Mouse (Mus musculus): ENCODE data around the gene Spsb4. TPM values are rescaled to one million over a fixed set of nuclear protein-coding genes. Genes with fewer than 3 reads are reported as not detected.

Gene Spsb4
- polyA plus RNA-seq, 1 experiment from 2014 or later: 102 TPM

DNA sequence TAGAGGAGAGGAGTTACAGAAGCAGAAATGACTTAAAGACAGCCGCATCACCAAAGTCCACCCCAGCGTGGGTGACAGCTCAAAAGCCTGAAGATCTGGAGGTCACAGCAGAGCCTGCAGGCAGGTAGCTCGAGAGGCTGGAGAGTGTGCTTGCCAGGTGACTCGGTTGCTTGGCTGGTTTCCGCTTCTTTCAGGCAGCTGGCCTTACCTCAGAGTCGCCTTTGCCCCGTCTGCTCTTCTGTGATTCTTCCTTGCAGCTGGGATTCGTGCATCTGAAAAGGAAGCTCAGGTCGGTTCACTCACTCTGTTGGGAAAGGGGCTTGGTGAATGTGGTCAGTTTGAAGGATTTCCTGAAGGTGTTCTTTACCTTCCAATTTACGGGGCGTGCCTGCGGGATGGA, 8.7 kb upstream of the Spsb4 start:
- no peak overlapping the region for H3K4me3 ChIP-seq
- H3K36me3 ChIP-seq (replicated peaks): no peaks in the 10 kb centered on the region
- WGBS: 77% methylated on average over 12 of the region's 12 CpGs
- no peak for DNase-seq (ENCODE audit: extremely low spot score, low spot score)
- no peak overlapping the region for H3K27ac ChIP-seq
- H3K4me1 ChIP-seq: no peaks in the 10 kb centered on the region
- H3K9me3 ChIP-seq: no peaks in the 10 kb centered on the region
- H3K27me3 ChIP-seq (ENCODE audit: poor library complexity, severe bottlenecking): peaks cover 9% of the 10 kb centered on the region; the same call in 1 of the 2 replicates

DNA sequence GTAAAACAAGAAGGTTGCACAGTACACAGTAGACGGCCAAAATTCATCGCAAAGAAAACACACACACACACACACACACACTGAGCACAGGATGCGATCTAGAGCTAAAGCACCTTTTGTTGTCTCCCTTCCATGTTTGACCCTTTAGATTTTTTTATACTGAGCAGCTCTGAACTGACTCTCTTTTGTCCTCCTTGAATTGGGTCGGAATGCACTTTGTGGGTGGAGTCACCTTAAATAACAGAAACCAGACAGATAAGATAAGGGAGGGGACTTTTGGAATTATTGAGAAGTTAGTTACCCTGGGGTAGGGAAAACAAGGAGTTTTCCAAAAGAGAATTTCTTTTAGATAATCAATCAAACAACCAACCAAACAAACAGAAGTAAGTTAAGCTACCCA, 7.4 kb upstream of the Spsb4 start:
- Histone ChIP-seq H3K27ac (no peak overlapping the region), H3K4me3 (no peak overlapping the region), H3K36me3 (replicated peaks) (no peaks in the 10 kb centered on the region), H3K9me3 (no peaks in the 10 kb centered on the region), H3K4me1 (no peaks in the 10 kb centered on the region), H3K27me3 (ENCODE audit: poor library complexity, severe bottlenecking) (peaks cover 9% of the 10 kb centered on the region)
- no peak for DNase-seq (ENCODE audit: extremely low spot score, low spot score)
- 90% methylated on average over 4 of the region's 4 CpGs for WGBS

DNA sequence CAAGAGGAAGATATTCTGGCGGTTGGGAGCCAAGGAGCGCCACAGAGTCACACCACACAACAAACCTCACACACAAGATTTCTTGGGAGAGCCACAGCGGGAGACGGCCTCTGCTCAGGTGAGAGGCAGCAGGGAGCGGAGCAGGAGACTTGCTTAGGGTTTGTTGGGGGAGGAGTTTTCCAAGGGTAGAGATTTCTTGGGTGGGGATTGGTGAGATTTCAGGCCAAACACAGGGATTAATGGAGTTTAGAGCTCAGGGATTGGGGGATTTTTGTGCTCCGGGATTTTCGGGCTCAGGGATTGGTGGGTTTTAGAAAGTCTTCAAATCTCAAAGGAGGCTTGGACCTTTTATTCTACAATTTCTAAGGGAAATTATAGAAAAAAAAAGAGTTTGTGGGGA, 5.8 kb upstream of the Spsb4 start:
- no peak for DNase-seq (ENCODE audit: extremely low spot score, low spot score)
- Histone ChIP-seq H3K27ac (no peak overlapping the region), H3K9me3 (no peaks in the 10 kb centered on the region), H3K4me1 (peaks cover 4% of the 10 kb centered on the region), H3K27me3 (ENCODE audit: poor library complexity, severe bottlenecking) (peaks cover 25% of the 10 kb centered on the region), H3K36me3 (replicated peaks) (no peaks in the 10 kb centered on the region), H3K4me3 (no peak overlapping the region)
- 70% methylated on average over 7 of the region's 7 CpGs for WGBS

DNA sequence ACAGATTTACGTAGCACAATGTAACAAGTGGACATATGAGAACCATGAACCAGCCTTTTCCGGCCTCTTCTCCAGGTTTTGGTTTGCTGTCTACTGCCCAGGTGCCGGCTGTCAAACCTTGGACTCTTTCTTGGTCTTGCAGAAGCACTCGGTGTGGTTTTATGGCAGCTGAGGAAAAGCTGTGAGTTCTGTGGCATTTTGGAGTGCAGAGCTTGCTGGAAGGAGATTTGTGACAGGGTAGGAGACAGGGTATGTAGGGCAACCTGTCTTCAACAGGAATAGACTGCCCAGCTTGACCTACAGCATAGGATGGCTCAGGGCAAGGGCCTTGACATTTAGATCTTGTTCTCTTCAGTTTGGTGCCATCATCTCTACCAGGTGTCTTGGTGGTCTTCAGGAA, 4.3 kb upstream of the Spsb4 start:
- Histone ChIP-seq H3K27me3 (ENCODE audit: poor library complexity, severe bottlenecking) (peaks cover 32% of the 10 kb centered on the region), H3K4me3 (no peak overlapping the region), H3K4me1 (peaks cover 13% of the 10 kb centered on the region), H3K9me3 (no peaks in the 10 kb centered on the region), H3K27ac (no peak overlapping the region), H3K36me3 (replicated peaks) (no peaks in the 10 kb centered on the region)
- DNase-seq (ENCODE audit: extremely low spot score, low spot score): no peak
- 92% methylated on average over 4 of the region's 4 CpGs for WGBS

DNA sequence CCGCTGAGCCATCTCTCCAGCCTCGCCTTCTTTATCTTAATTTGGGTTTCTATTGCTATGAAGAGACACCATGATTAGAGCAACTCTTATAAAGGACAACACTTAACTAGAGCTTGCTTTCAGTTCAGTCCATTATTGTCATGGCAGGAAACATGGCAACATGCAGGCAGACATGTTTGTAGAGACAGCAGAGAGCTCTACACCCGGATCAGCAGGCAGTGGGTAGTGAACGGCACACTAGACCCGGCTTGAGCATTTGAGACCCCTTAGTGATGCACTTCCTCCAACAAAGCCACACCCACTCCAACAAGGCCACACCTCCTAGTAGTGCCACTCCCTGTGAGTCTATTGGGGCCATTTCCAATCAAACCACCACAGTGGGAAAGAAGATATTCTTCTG, 3.7 kb upstream of the Spsb4 start:
- no peaks in the 10 kb centered on the region for H3K9me3 ChIP-seq
- H3K27ac ChIP-seq: no peak overlapping the region
- DNase-seq (ENCODE audit: extremely low spot score, low spot score): no peak
- H3K4me3 ChIP-seq: no peak overlapping the region
- peaks cover 30% of the 10 kb centered on the region for H3K27me3 ChIP-seq (ENCODE audit: poor library complexity, severe bottlenecking)
- no peaks in the 10 kb centered on the region for H3K36me3 ChIP-seq (replicated peaks)
- peaks cover 18% of the 10 kb centered on the region for H3K4me1 ChIP-seq
- WGBS: 88% methylated on average over 5 of the region's 5 CpGs

DNA sequence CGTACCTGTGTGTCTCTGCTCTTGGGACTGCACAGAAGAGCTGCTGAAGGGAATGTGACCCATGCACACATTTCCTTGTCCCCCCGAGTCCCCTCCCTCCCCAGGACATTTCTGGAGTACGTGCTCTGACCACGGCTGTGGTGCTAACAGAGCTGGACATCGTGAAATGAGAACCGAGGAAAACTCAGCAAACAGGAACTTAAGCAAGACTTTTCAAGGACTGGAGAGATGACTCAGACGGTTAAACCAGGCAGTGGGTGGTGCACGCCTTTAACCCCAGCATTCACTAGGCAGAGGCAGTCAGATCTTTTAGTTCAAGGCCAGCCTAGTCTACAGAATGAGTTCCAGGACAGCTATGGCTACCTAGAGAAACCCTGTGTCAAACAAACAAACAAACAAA, 1.5 kb upstream of the Spsb4 start:
- no peaks in the 10 kb centered on the region for H3K36me3 ChIP-seq (replicated peaks)
- H3K4me3 ChIP-seq: no peak overlapping the region
- no peak overlapping the region for H3K27ac ChIP-seq
- peaks cover 28% of the 10 kb centered on the region for H3K27me3 ChIP-seq (ENCODE audit: poor library complexity, severe bottlenecking)
- H3K4me1 ChIP-seq: peaks cover 40% of the 10 kb centered on the region
- WGBS: 92% methylated on average over 8 of the region's 8 CpGs
- H3K9me3 ChIP-seq: no peaks in the 10 kb centered on the region
- no peak for DNase-seq (ENCODE audit: extremely low spot score, low spot score)

DNA sequence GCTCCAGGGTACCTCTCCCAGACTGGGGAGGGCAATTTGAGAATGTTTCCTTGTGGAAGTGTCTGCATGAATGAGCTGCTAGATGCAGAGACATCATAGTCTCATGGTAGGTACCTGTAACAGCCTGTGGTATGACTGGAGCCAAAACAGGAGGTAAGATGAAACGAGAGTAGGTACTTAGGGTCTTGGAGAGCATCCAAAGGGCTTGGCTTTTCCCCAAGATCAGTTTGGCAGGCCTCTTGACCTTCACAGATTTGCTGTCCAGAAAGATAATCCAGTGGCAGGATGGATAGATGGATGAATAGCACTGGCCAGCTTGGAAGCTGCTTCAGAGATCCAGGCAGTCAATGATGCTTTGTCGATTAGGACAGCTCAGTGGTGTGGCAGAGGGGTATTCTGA, 1.0 kb upstream of the Spsb4 start:
- 69% methylated on average over 2 of the region's 2 CpGs for WGBS
- peak overlapping the region; percentile 83; the same call in 1 of the 2 replicates for H3K4me3 ChIP-seq
- DNase-seq (ENCODE audit: extremely low spot score, low spot score): no peak

DNA sequence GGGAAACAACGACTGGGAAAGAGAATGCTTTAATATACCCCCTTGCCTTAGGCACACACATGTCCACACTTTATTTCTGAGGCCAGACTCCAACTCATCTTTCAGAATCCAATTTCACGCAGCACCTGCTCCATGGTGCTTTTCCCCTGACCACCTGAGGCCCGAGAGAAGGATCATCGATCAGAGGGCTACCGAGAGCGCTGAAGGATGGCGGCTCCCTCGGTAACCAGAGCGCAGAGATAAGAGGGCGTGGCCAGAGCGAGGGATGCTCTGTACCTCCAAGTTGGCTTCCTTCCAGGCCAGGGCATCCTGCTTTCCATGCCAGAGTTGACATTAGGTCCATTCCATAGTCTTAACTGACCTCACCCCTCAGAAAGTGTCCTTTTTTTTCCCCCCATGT, 588 bp upstream of the Spsb4 start:
- H3K36me3 ChIP-seq (replicated peaks): peaks cover 2% of the 10 kb centered on the region; the same call in 1 of the 2 replicates
- H3K27ac ChIP-seq: peak overlapping the region; percentile 98
- H3K27me3 ChIP-seq (ENCODE audit: poor library complexity, severe bottlenecking): peaks cover 26% of the 10 kb centered on the region
- peak overlapping the region; percentile 83 for H3K4me3 ChIP-seq
- no peak for DNase-seq (ENCODE audit: extremely low spot score, low spot score)
- H3K4me1 ChIP-seq: peaks cover 49% of the 10 kb centered on the region
- no peaks in the 10 kb centered on the region for H3K9me3 ChIP-seq
- WGBS: 1% methylated on average over 11 of the region's 11 CpGs

More for the DNA sequence above, 1.0 kb upstream of the Spsb4 start:
- H3K36me3 ChIP-seq (replicated peaks): 0 out of 2 replicates have a peak, but pooled peaks cover 2% of the 10 kb centered on the region
- peaks cover 44% of the 10 kb centered on the region for H3K4me1 ChIP-seq
- H3K27me3 ChIP-seq (ENCODE audit: poor library complexity, severe bottlenecking): peaks cover 28% of the 10 kb centered on the region
- peak overlapping the region; percentile 98 for H3K27ac ChIP-seq
- H3K9me3 ChIP-seq: no peaks in the 10 kb centered on the region

DNA sequence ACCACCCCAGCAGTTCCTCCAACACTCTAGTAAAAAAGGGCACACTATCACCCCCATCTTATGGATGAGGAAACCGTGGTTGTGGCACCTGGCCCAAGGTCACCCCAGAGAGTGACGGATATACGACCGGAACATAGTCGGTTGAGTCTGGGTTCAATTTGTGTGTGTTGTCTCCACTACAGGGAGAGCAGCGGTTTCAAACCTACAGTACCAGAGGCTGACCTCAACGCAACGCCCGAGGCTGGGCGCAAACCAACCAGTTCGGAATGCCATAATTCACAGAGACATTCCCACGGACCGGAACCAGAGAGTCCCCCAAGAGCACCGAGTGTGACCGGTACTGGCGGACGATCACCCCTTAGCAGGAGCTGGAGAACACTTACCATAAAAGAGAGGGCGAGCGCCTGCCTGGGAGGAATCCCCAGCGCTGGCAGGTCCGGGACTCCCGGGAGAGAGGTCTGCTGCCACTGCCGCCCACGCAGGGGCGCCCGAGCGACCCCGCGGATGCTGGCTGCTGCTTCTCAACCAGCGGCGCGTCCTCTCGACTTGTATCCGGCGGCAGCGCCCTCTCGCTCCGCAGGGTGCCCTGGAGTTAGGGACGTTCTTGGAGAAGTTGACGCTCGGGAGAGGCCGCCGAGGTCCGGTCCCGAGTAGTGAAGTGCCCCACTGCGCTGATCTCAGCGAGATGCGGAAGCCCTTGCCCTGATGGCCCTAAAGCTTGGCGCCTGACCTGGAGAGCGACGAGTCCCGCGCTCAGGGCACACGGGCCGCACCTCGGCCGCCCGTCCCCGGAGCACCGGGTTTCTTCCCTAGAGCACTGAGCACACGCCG, 617 bp downstream of the Spsb4 start:
- H3K4me3 ChIP-seq: peak overlapping the region; percentile 83
- DNase-seq (ENCODE audit: extremely low spot score, low spot score): peak; percentile 82
- peaks cover 61% of the 10 kb centered on the region for H3K4me1 ChIP-seq
- peak overlapping the region; percentile 98 for H3K27ac ChIP-seq
- WGBS: under 1% methylated on average over 62 of the region's 62 CpGs
- H3K9me3 ChIP-seq: no peaks in the 10 kb centered on the region
- H3K36me3 ChIP-seq (replicated peaks): peaks cover 12% of the 10 kb centered on the region
- peaks cover 23% of the 10 kb centered on the region for H3K27me3 ChIP-seq (ENCODE audit: poor library complexity, severe bottlenecking)

DNA sequence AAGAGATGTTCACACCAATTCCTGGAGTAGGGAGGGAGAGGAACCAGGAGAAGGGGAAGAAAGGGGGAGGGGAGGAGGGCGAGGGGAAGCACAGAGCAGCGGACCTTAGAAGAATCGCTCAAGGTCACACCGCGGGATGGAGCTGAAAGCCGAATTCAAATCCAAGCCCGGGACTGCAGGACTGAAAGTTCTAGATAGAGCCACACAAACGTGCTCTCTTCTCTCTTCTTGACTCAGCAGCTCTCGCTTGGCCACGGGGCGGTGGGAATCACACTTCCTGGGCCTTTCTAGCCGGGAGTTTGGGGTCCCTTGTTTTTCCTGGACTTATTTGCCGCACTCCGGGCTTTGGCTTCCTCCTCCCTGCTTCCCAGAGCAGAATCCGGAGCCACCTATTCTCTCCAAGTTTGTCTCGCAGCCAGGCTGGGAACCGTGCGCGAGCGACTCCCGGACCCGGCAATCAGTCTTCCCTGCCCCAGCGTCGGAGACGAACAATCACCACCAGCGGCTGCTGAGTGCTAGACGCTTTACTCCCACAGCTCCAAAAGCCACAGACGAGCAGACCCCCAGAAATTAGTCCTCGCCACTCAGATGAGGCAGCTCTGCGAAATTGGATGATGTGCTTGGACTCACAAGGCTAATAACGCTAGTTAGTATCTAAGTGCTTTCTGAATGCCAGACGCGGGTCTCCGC, 1.4 kb downstream of the Spsb4 start:
- H3K27ac ChIP-seq: peak overlapping the region; percentile 98
- peak overlapping the region; percentile 83 for H3K4me3 ChIP-seq
- no peaks in the 10 kb centered on the region for H3K9me3 ChIP-seq
- peak; percentile 57 for DNase-seq (ENCODE audit: extremely low spot score, low spot score)
- under 1% methylated on average over 34 of the region's 34 CpGs for WGBS
- peaks cover 23% of the 10 kb centered on the region for H3K27me3 ChIP-seq (ENCODE audit: poor library complexity, severe bottlenecking)
- peaks cover 19% of the 10 kb centered on the region for H3K36me3 ChIP-seq (replicated peaks)
- peaks cover 69% of the 10 kb centered on the region for H3K4me1 ChIP-seq

DNA sequence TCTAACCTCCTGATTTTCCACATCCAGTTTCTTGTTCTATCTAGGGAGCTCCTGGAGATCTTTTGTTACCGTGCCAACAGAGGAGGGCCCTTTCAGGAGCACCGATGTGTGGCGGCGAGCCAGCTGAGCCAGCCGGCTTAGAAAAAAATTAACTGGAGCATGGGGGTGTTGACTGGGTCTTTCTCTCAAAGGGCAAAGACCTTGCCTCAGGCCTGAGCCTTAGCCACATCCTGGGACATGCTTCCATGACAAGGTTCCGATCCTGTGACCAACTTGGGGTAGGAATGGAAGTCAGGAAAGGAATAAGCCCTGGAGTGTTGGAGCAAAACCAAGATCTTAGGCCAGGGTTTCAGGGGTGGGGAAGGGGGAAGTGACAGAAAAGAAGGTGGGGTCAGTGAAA, 2.9 kb downstream of the Spsb4 start:
- peak; percentile 49 for DNase-seq (ENCODE audit: extremely low spot score, low spot score)
- peaks cover 34% of the 10 kb centered on the region for H3K36me3 ChIP-seq (replicated peaks)
- no peaks in the 10 kb centered on the region for H3K9me3 ChIP-seq
- H3K27me3 ChIP-seq (ENCODE audit: poor library complexity, severe bottlenecking): peaks cover 20% of the 10 kb centered on the region
- 2% methylated on average over 6 of the region's 6 CpGs for WGBS
- H3K27ac ChIP-seq: peak overlapping the region; percentile 98
- peak overlapping the region; percentile 83 for H3K4me3 ChIP-seq
- H3K4me1 ChIP-seq: peaks cover 83% of the 10 kb centered on the region

DNA sequence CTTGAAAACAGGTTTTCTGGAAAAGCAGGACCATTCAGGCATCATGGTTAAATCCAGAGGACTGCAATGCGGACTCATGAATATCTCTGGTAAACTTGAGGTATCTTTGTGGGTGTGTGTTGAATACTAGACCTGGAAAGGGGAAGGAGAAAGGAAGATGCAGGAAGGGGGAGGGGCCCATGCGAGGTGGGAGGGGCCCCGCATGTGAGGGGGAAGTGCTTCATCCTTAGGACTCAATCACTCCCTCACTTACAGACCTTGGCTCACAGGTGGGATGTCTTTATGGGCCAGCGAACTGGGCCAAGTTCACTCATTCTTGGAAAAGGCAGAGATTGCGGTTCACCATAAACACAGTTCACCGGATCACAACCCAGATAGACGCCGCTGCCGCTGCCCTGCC, 4.9 kb downstream of the Spsb4 start:
- no peak for DNase-seq (ENCODE audit: extremely low spot score, low spot score)
- Histone ChIP-seq H3K27me3 (ENCODE audit: poor library complexity, severe bottlenecking) (no peaks in the 10 kb centered on the region; the same call in 1 of the 2 replicates), H3K27ac (peak overlapping the region; percentile 98), H3K36me3 (replicated peaks) (peaks cover 54% of the 10 kb centered on the region), H3K4me1 (peaks cover 80% of the 10 kb centered on the region), H3K4me3 (no peak overlapping the region; the same call in 1 of the 2 replicates), H3K9me3 (peaks cover 10% of the 10 kb centered on the region; the same call in 1 of the 2 replicates)
- 72% methylated on average over 9 of the region's 9 CpGs for WGBS

DNA sequence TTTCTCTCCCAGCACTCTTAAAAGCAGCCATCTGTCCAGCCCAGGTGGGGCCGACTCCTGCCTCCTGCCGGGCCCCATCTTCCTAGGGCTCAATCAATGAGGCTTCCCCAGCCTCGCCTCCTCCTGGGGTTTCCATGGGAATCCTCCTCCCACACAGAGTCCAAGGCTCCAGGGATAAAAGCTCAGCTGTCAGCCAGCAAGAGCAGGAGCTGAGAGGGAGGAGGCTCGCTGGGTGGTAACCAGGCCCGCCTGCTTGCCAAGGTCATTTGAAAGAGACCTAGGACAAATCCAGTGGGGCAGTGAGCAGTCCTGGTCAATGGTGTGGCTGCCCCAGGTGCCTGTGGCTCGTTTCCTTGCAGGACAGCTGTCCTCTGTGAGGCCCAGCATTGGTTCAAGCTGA, 5.5 kb downstream of the Spsb4 start:
- H3K4me1 ChIP-seq: peaks cover 78% of the 10 kb centered on the region
- H3K4me3 ChIP-seq: peak overlapping the region; percentile 24; the same call in 1 of the 2 replicates
- WGBS: 8% methylated on average over 6 of the region's 6 CpGs
- H3K27ac ChIP-seq: peak overlapping the region; percentile 98
- no peaks in the 10 kb centered on the region; the same call in 1 of the 2 replicates for H3K27me3 ChIP-seq (ENCODE audit: poor library complexity, severe bottlenecking)
- DNase-seq (ENCODE audit: extremely low spot score, low spot score): peak; percentile 60
- H3K9me3 ChIP-seq: peaks cover 13% of the 10 kb centered on the region; the same call in 1 of the 2 replicates
- H3K36me3 ChIP-seq (replicated peaks): peaks cover 60% of the 10 kb centered on the region
